Mouse (Mus musculus) C2C12 (cell line): ENCODE measurements around the gene C1qtnf5.

Experiments used
- CTCF ChIP-seq: IDR thresholded peaks from one replicate; pipeline ENCODE4 v1.5.1; 2011; ENCODE audit not compliant: control insufficient read depth, insufficient read depth, insufficient read length
- FOSL1 ChIP-seq: IDR thresholded peaks from one replicate; pipeline ENCODE4 v1.8.0; 2011; ENCODE audit warnings: mild to moderate bottlenecking, low read length; ENCODE audit not compliant: poor library complexity, insufficient read depth, severe bottlenecking
- MAX ChIP-seq: IDR thresholded peaks from one replicate; pipeline ENCODE4 v1.6.1; 2011; ENCODE audit warnings: mild to moderate bottlenecking, control low read depth
- MYOD1 ChIP-seq: IDR thresholded peaks from one replicate; pipeline ENCODE4 v1.6.1; 2011; ENCODE audit warnings: low read depth; ENCODE audit not compliant: control insufficient read depth, insufficient read length
- MYOG ChIP-seq: IDR thresholded peaks from one replicate; pipeline ENCODE4 v1.6.1; 2011; ENCODE audit not compliant: control insufficient read depth, insufficient read length; ENCODE audit errors: extremely low read depth
- USF1 ChIP-seq: IDR thresholded peaks from one replicate; pipeline ENCODE4 v1.6.1; 2011; ENCODE audit warnings: low read depth, mild to moderate bottlenecking, control low read depth, moderate library complexity

- TF ChIP-seq CTCF = no peak
- TF ChIP-seq MYOG = no peak
- no peak for TF ChIP-seq MAX
- TF ChIP-seq MYOD1 = no peak
- no peak for TF ChIP-seq USF1
- TF ChIP-seq FOSL1 = no peak
Measured at GRCm38 (mm10) chr9:44133287-44133686, 26.2 kb downstream of the C1qtnf5 start.
